Mouse (Mus musculus) retina, postnatal 7 days (tissue): ENCODE data around the gene Arhgef10l.
"Not testable (repeated sequence)": the region's sequence is repeated elsewhere in the genome, so short reads cannot be mapped to it uniquely, and the experiment has no call there.

Source experiments
- DNase-seq: peaks from one replicate; pipeline ENCODE4 v3.0.0-alpha.2; 2012; ENCODE audit warnings: low read depth, low spot score

Gene Arhgef10l

DNA sequence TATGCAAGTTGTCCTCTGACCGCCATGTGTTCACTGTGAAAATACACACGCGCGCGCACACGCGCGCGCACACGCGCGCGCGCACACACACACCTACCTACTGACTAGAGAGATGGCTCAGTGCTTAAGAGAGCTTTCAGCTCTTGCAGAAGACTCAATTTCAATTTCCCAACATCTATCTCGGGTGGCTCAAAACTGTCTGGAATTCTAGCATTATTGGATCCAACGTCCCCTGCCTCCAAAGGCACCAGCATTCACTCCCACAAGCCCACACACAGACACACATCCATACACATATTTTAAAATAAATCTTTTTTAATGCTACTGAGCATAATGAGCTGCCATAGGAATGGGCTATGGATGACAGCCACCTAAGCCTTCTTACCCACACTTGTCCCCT, 89.2 kb downstream of the Arhgef10l start:
- DNase-seq: no peak

DNA sequence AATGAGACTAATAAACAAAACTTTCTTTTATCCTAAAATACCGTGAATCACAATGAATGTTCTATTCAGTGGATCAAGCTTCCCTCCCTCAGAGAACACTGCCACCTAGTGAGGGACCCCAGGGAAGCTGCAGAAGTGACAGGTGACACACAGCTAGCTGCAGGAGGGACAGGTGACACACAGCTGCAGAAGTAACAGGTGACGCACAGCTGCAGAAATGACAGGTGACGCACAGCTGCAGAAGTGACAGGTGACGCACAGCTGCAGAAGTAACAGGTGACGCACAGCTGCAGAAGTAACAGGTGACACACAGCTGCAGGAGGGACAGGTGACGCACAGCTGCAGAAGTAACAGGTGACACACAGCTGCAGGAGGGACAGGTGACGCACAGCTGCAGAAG, 90.9 kb downstream of the Arhgef10l start:
- DNase-seq: not testable (repeated sequence)

DNA sequence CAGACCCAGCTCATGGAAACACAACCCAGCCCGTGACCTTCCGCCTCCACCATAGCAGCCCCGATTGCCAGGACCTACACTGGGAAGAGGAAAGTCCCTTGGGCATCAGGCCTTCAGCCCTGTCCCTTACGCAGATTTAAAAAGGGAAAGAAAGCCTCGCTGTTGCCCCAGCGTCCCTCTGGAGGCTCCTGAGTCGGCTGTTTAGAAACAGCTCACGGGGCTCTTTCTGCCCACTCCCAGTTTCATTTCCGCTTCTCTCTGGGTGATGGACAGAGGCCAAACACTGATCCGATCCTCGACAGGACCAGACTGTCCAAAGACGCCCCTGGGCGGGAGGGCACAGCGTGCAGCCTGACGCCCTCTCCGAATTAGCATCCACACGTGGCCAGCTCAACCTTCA, 93.4 kb downstream of the Arhgef10l start:
- no peak for DNase-seq

DNA sequence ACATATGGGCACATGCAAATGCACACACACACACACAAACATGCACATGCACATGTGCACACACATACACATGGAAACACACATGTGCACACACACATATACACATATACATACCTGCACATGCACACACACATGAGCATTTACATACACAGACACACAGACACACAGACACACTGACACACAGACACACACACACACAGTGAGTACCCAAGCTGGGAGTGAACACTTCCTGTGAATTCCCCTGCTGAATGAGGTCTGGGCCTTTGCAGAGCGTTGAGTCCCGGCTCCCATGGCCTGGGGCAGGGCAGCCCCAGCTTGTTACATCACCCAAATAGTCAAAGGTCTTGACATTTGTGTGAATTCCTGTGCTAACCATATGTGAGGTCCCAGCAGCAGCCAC, 96.4 kb downstream of the Arhgef10l start:
- DNase-seq: no peak

DNA sequence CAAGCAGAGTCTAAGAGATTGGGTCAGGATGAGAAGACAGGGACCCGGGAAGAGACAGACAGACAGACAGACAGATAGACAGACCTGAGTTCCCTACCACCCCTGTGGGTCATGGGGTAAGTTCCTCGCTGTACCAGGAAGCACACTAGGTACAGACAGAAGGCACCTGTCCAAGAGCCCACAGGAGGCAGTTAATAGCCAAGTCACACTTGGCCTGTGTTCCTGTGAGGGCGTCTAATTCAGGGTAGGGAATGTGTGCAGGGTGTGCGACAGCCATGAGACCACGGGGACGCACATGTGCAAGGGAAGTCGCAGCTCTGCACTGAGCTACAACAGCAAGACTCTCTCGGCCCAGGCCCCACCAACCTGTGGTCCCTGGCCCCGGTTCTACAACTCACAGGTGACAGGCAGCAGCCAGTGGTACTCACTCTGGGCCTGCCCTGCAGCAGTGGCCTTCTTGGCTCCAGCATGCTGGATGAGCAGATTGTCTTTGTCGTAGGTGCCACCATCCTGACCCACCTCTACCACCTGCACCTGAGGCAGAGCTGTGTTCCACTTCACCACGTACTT, 97.8 kb downstream of the Arhgef10l start:
- DNase-seq: no peak

DNA sequence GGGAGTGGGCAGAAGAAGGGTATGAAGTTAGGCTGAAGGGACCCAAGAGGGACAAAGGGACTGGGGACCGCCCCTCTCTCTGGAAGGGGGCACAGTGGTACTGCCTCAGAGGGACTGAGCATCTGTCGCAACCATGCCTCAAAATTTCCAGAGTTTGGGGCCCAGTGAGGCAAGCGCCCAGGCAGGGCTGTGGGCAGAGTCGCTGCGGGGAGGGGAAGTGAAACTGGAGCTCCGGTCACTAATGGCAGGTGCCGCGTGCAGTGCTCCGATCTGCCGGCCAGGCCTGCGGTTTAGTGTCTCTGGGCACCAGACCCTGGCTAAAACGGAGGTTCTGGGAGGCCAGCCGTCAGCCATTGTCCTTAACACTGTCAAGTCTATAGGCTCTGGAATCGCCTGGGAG, 99.0 kb downstream of the Arhgef10l start:
- DNase-seq: no peak

DNA sequence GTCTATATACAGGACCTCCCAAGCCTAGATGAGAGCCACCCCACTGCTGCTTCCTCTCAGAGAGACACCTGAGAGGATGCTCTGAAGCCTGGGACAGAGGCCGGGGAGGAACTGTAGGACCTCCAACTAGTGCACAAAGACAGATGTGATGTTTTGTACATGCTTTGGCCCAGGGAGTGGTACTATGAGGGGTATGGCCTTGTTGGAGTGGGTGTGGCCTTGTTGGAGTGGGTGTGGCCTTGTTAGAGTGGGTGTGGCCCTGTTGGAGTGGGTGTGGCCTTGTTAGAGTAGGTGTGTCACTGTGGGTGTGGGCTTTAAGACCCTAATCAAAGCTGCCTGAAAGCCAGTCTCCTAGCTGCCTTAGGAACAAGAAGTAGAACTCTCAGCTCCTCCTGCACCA, 101.4 kb downstream of the Arhgef10l start:
- DNase-seq: not testable (repeated sequence)

DNA sequence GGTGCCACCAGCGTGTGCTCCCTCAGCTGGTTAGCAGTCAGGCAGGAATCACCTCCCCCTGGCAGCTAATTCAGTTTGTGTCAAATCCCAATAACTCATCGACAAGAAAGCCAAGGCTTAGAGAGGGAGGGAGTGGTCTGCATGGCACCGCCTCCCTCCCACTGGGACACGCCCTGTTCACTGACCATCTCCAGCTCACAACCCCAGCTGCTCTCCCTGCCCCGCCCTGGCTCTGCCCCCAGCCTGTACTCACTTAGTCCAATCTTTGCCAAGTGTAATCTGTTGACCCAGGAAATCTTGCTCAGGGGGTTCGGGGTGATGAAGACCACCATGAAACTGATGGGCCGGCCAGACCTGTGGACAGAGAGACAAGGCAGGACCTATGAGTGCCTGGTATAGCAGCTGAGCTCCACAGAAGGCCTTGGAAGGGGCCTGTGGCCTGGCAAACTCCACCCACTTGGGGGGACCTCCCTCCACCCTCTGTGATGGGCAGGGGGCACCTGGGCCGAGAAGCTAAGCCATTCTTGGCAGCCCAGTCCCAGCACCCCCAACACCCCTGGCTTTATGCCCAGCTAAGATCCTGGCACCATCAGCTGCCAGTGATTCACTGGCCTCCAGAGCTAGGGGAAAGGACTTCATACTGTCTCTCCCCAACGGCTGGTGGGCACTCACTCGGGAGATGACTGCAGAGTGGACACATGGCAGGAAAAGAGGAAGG, 103.2 kb downstream of the Arhgef10l start:
- no peak for DNase-seq

DNA sequence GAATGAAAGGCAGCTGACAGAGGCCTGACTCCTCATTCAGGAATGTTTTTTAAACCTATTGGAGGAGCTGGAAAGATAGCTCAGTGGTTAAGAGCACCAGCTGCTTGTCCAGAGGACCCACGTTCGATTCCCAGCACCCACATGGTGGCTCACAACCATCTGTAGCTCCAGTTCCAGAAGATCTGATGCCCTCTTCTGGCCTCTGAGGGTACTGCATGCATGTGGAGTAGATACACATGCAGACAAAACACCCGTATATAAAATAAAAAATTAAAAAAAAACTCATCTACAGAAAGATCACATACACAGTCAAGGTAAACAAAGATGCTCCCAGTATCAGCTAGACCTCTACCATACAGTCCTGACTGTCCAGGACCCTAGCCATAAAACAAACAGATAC, 104.1 kb downstream of the Arhgef10l start:
- DNase-seq: no peak

DNA sequence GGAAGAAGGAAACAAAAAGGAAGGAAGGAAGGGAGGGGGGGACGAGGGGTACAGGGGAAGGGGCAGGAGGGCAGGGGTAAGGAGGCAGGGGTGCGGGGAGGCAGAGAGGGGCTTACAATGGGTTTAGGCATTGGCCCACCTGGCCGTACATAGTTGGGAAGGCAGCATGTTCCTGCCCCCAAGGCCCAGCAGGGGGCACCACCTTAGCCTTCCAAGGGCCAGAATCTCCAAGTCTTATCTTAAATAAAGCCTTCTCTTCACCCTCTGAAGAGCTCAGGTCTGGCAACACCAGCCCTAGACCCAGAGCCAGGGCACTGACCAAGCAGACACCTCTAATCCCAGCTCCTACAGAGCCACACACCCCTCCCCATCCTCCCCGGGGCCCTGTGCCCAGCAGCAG, 106.0 kb downstream of the Arhgef10l start:
- no peak for DNase-seq

DNA sequence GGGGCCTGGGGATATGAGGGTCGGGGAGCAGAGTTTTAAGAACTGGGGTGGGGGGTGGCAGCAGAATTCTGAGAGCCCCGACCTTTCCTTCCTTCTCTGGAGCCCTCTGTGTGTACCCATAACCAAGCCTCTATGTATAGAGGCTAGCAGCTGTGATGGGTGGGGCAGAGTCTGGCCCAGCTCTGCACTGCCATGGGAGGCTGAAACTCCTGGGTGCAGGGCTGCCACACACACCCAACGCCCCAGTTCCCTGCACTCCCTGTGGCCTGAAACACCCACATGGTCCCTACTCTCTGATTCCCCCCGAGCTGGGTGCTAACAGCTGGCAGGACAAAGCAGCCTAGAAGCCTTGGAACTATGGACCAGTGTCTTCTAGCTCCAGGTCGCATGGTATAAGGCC, 107.6 kb downstream of the Arhgef10l start:
- DNase-seq: no peak

DNA sequence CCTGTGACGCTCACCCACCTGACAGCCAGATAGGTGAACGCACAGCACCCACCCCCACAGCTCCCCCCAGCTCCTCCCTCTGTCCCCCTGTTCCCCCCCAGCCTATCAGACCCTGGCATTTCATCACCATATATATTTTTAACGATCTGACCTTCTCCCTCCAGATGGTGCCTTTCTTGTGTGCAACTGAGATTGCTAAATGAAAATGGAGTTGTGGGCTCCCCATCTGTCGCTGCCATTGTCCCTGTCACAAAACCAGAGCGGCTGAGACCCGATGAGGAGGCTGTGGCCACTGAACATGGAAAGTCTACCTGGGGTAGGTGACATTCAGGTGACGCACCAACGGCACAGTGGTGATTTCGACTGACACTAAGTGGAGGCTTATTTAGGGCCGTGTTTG, 109.3 kb downstream of the Arhgef10l start:
- no peak for DNase-seq

DNA sequence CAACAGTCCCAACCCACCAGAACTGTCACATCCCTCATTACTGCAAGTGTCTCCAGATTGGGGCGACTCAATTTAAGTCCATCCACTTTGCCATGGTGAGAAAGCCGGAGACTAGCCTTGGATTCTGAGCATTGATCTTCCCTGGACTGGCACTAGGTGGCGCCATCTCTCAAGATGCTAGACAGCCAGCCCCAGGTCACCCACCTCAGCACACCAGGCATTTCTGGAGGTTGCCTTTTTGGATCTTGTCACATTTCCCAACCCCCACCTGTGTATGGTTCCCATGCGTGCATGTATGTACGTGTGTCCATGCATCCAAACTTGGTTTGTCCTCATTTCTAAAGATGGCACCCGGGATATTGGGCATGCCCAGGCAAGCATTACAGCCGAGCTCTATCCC, 110.5 kb downstream of the Arhgef10l start:
- DNase-seq: peak; percentile 67

DNA sequence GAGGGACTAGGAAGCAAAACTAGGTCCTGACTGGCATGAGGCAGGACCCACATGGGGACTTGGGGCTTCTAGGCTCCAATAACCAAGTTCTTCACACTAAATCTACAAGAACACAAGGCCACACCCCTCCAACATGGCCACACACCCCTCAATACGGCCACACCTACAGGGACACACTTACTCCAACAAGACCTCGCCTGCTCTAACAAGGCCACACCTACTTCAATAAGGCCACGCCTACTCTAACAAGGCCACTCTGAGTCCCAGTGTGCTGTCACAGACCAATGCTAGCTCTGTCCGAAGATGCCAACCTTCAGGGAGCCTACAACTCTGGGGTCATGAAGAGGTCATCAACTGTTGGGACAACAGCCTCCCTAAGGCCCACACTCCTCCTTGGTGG, 111.3 kb downstream of the Arhgef10l start:
- DNase-seq: no peak

DNA sequence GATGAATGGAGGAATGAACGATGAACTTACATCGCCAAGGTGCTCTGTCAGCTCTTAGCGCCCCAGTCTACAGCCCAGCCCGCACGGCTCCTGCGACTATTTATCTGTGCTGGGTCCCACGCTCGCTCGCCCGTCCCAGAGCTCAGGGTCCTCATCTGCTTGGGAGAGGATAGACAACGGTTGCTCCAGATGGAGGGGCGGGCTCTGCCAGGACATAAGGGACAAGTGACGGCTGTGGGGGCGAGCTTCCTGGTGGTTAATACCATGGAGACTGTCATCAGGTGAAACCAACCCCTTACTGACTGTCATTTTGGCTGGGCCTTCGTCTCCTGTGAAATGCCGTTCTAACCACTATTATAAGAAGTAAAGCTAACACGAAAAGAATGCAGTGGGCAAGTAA, 114.0 kb downstream of the Arhgef10l start:
- DNase-seq: no peak

DNA sequence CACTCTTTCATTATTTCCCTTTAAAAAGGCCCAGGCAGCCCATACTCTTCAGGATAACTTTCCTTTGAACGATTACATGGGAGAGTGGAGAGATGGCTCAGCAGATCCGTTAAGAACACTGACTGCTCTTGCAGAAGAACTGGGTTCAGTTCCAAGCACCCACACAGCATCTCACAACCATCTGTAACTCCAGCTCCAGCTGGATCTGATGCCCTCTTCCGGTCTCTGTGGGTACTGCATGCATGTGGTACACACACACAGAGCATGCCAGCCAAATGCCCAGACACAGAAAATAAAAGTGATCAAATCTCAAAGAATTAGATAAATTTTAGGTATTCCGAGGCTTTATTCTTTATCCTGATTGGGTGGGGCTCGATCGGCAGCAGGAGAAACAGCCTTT, 115.1 kb downstream of the Arhgef10l start:
- no peak for DNase-seq

DNA sequence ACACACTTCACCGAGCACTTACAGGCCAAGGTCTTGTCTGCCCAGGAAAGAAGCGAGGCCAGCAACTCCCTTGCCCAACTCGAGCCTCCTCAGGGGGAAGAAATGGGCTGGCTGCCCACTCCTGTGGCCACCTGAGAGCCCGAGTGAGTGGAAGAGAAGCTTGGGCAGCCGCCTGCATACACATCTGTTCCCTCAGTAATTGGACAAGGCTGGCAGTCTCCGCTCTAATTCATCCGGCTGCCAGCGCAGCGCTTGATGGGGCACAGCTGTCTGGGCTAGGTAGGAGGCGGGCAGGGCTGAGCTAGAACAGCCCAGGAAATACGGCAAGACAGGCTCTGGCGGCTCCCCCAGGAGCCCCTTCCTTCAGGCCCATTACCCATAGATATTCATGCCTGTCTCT, 115.8 kb downstream of the Arhgef10l start:
- no peak for DNase-seq

DNA sequence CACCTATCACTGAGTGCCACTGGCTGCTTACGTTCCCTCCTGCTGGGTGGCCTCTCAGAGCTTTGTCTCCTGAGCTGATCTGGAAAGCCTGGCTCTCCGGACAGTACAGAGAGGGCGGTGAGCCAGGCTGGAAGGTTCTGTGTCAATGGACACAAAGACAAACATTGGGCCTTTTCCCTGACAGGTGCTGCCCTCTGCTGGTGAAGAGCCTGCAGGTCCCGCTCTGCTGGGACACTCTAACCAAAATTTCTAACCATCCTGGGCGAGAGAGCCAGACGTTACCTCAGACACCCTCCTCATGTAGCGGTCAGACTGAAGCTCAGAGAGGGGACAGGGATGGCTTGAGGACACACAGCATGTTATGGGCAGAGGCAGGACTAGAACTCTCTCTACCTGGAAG, 118.3 kb downstream of the Arhgef10l start:
- peak; percentile 54 for DNase-seq

DNA sequence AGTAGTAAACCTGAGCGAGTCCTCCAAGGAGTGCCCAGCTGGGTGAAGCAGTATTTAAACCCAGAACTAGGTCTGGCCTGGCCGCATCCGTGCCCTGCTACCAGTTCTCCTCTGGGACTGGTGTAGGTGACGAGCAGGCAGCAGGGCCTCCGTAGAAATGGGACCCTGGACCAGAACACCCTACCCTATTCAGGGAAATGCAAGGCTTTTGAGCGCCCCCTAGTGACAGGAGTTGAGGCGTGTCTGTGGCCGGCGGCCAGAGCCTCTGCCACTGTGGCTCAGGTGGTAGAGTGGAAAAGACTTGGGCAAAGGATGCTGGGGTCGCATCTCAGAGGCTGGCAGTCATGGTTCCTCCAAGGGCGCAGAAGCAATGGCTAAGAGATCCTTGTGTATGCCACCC, 126.7 kb downstream of the Arhgef10l start:
- DNase-seq: peak; percentile 64

DNA sequence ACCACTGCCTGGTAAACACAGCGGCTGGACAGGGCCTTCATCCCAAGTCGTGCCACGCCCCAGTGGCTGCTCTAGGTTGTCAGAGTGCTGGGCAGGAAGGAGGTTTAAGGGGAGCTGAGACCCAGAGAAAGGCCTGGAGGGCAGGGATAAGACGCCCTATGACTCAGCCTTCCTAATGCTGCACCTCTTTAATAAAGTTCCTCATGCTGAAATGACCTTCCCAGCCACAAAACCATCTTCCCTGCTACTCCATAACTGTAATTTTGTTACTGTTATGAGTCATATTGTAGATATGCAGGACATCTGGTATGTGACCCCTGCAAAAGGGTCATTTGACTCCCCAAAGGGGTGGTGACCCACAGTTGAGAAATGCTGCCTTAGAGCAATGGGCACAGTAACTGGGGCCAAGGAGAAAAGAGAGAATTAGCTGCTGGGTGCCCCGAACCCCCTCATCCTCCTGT, 128.2 kb downstream of the Arhgef10l start:
- no peak for DNase-seq

DNA sequence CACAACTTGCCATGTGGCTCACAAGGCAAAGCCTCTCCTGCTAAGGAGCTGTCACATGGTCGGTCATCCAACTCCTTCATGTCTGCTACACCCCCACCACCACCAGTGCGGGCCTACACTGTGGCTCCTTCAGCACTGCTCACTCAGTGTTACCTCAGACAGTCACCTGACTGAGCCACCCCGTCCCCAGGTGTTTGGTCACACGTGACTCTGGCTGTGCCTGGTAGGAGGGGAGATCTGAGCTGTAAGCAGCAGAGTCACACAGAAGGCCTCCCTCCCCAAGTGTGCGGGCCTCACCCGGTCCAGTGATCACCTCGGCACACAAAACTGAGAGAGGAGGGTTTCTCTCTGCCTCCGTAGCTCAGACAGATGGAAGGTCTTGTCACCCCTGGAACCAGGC, 130.5 kb downstream of the Arhgef10l start:
- no peak for DNase-seq

DNA sequence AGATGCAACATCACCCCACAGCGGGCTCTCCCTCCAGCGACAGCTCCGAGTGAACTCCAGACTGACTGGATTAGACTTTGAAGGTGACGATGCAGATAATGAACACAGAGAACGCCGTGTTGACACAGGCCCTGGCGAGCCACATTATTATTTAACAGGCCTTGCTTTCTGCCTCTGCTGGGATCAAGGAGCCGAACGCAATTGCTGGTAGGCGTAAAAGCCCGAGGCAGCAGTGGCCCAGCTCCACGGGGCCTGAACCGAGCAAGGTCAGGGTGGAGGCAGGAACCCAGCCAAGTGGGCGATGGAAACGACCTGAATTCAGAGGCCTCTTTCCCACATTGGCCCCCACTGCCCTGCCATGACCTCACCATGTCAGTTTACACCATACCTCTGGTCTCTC, 133.5 kb downstream of the Arhgef10l start:
- no peak for DNase-seq

DNA sequence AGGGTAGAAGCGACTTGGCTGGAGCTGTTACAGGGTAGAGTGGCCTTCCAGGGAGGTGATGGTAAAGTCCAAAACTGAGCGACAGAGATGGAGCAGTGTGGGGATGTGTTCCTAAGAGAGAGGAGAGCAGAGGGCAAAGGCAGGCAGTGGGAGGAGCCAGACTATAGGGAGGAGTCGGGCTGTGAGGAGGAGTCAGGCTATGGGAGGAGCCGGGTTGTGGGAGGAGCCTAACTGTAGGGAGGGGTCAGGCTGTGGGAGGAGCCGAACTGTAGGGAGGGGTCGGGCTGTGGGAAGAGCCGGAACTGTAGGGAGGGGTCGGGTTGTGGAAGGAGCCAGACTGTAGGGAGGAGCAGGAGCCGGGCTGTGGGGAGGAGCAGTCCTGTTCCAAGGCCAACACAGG, 134.8 kb downstream of the Arhgef10l start:
- DNase-seq: no peak

DNA sequence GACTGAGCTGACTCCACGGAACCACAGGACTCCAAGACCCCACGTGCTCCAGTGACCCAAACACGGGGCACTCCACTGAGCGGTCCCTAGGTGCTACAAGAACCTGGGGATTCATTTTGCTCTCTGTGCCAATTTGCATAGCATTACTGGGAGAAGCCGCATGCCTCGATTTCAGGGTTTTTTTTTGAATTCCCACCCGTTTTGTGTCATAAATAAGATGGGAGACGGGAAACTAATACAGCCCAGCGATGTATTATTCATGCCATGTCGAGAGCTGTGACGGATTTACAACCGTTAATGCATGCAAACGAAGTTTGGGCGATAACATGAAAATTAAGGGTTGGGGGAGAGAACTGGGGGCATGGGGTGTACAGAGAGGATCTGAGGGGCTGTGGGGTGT, 136.1 kb downstream of the Arhgef10l start:
- no peak for DNase-seq
